Mouse (Mus musculus): ENCODE data around the gene Slc38a4. TPM values are rescaled to one million over a fixed set of nuclear protein-coding genes. Genes with fewer than 3 reads are reported as not detected.
A peak's percentile ranks its signal among the peaks of the same experiment; 100 is the strongest.

Gene Slc38a4
- total RNA-seq, 2 experiments from 2014 or later: 155 to 167 TPM

- DNase-seq: no peak
Observed at GRCm38 (mm10) chr15:96969792-96970191, 86.0 kb downstream of the Slc38a4 start.

- no peak for DNase-seq
Observed at GRCm38 (mm10) chr15:96968741-96969140, 87.0 kb downstream of the Slc38a4 start.

- DNase-seq: no peak
Observed at GRCm38 (mm10) chr15:96966326-96966725, 89.4 kb downstream of the Slc38a4 start.

- no peak for DNase-seq
Observed at GRCm38 (mm10) chr15:96963735-96964134, 92.0 kb downstream of the Slc38a4 start.

- DNase-seq: no peak
Observed at GRCm38 (mm10) chr15:96963318-96963717, 92.4 kb downstream of the Slc38a4 start.

GRCm38 (mm10) chr15:96960343-96960742 lies 95.4 kb downstream of the Slc38a4 start:
- no peak for DNase-seq

GRCm38 (mm10) chr15:96959247-96959646 lies 96.5 kb downstream of the Slc38a4 start:
- no peak for DNase-seq

GRCm38 (mm10) chr15:96956699-96957098 lies 99.1 kb downstream of the Slc38a4 start:
- DNase-seq: no peak

GRCm38 (mm10) chr15:96954389-96954788 lies 101.4 kb downstream of the Slc38a4 start:
- no peak for DNase-seq

GRCm38 (mm10) chr15:96953938-96954238 lies 101.9 kb downstream of the Slc38a4 start:
- DNase-seq: no peak

GRCm38 (mm10) chr15:96953112-96953937 lies 102.4 kb downstream of the Slc38a4 start:
- peak; percentile 76 for DNase-seq

GRCm38 (mm10) chr15:96952488-96952887 lies 103.3 kb downstream of the Slc38a4 start:
- DNase-seq: no peak

GRCm38 (mm10) chr15:96951783-96952182 lies 104.0 kb downstream of the Slc38a4 start:
- DNase-seq: no peak

- DNase-seq: no peak
Observed at GRCm38 (mm10) chr15:96948471-96948870, 107.3 kb downstream of the Slc38a4 start.

Other genes with a start within 250 kb of the Slc38a4 start
- gene Pced1b, start 191.2 kb upstream of the Slc38a4 start, total RNA-seq (2021): 1 to 10 TPM; 4.3 to 5.6 TPM
- 1 to 10 TPM; 2.8 to 3.1 TPM for gene Amigo2, start 191.3 kb upstream of the Slc38a4 start, total RNA-seq (2021)